Mouse (Mus musculus) intestine, embryonic 14.5 days (tissue): ENCODE results near the gene Iqsec1. TPM values are rescaled to one million over a fixed set of nuclear protein-coding genes. Genes with fewer than 3 reads are reported as not detected.
A peak's percentile ranks its signal among the peaks of the same experiment; 100 is the strongest.
"Not testable (repeated sequence)": the region's sequence is repeated elsewhere in the genome, so short reads cannot be mapped to it uniquely, and the experiment has no call there.

Experiments
- ATAC-seq: fragments of 200-750 bp; cut with Nextera tagmentation; replicated peaks from 2 replicates; pipeline ENCODE4 v1.8.0; 2017; ENCODE audit warnings: low read depth, moderate number of reproducible peaks, moderate TSS enrichment, moderate library complexity; ENCODE audit not compliant: low FRiP score, low TSS enrichment
- DNase-seq: peaks from one replicate; pipeline ENCODE4 v3.0.0-alpha.2; 2018; ENCODE audit warnings: low spot score
- H3K27ac ChIP-seq: fragments of 300-500 bp; sonication (generic); 2 replicates; pipeline ENCODE4 v1.5.1; 2014; ENCODE audit warnings: low read depth, mild to moderate bottlenecking, control low read depth
- H3K27me3 ChIP-seq: fragments of 300-500 bp; sonication (generic); replicated peaks from 2 replicates; pipeline ENCODE4 v1.6.1; 2014; ENCODE audit warnings: low read length, control low read depth; ENCODE audit not compliant: control insufficient read depth, insufficient read depth
- H3K36me3 ChIP-seq: fragments of 300-500 bp; sonication (generic); 2 replicates; pipeline ENCODE4 v1.6.1; 2014; ENCODE audit warnings: low read length, control low read depth; ENCODE audit not compliant: control insufficient read depth, insufficient read depth
- H3K4me1 ChIP-seq: fragments of 300-500 bp; sonication (generic); replicated peaks from 2 replicates; pipeline ENCODE4 v1.6.1; 2014; ENCODE audit warnings: low read length, control low read depth, mixed read lengths; ENCODE audit not compliant: control insufficient read depth, insufficient read depth
- H3K4me2 ChIP-seq: fragments of 300-500 bp; sonication (generic); 2 replicates; pipeline ENCODE4 v1.6.1; 2014; ENCODE audit warnings: low read length
- H3K4me3 ChIP-seq: fragments of 300-500 bp; sonication (generic); 2 replicates; pipeline ENCODE4 v1.5.1; 2014; ENCODE audit warnings: low read depth, low read length, control low read depth, mixed read lengths
- H3K9ac ChIP-seq: fragments of 300-500 bp; sonication (generic); 2 replicates; pipeline ENCODE4 v1.6.1; 2014; ENCODE audit warnings: mild to moderate bottlenecking, low read length
- H3K9me3 ChIP-seq: fragments of 300-500 bp; sonication (generic); 2 replicates; pipeline ENCODE4 v1.6.1; 2016; ENCODE audit warnings: low read length, control low read depth; ENCODE audit not compliant: control insufficient read depth
- WGBS: fragments of 180-500 bp; shearing (Covaris S2); extraction: QIAGEN DNeasy Blood & Tissue Kit; methylation state at CpG from one replicate; pipeline ENCODE4 v1.1.7; 2014; 5-methylcytosine and 5-hydroxymethylcytosine counted together
- polyA plus RNA-seq: library from polyadenylated mRNA; unstranded; fragments of >200 nt; fragmentation: Nextera tagmentation; extraction: Ambion mirVana; gene quantifications from 2 replicates; pipeline ENCODE4 v1.2.1, GENCODE M21; 2014

The Iqsec1 gene
- polyA plus RNA-seq, 1 experiment from 2014 or later = 13.0 TPM

- H3K4me2 ChIP-seq, H3K27me3 ChIP-seq, ATAC-seq, H3K4me3 ChIP-seq, H3K9ac ChIP-seq, H3K36me3 ChIP-seq, H3K27ac ChIP-seq, H3K4me1 ChIP-seq, H3K9me3 ChIP-seq, DNase-seq: not testable (repeated sequence)
- WGBS = 75% methylated on average over 3 of the region's 3 CpGs
Measured at GRCm38 (mm10) chr6:90632526-90632925, 356.0 kb downstream of the Iqsec1 start.

- ATAC-seq (no peak), DNase-seq (no peak)
- Histone ChIP-seq H3K9me3 (no peaks in the 10 kb centered on the region), H3K4me2 (no peak overlapping the region), H3K27ac (no peak overlapping the region), H3K4me3 (no peak overlapping the region), H3K27me3 (no peaks in the 10 kb centered on the region), H3K4me1 (no peaks in the 10 kb centered on the region), H3K9ac (no peak overlapping the region), H3K36me3 (no peaks in the 10 kb centered on the region)
- WGBS = 93% methylated on average over 7 of the region's 7 CpGs
Measured at GRCm38 (mm10) chr6:90630427-90630826, 358.1 kb downstream of the Iqsec1 start.

GRCm38 (mm10) chr6:90629506-90629905 is 359.0 kb downstream of the Iqsec1 start:
- H3K4me2 ChIP-seq = no peak overlapping the region
- no peaks in the 10 kb centered on the region for H3K9me3 ChIP-seq
- H3K4me3 ChIP-seq = no peak overlapping the region
- ATAC-seq = no peak
- no peaks in the 10 kb centered on the region for H3K27me3 ChIP-seq
- H3K27ac ChIP-seq = no peak overlapping the region
- no peak overlapping the region for H3K9ac ChIP-seq
- no peak for DNase-seq
- WGBS = 72% methylated on average over 6 of the region's 6 CpGs
- H3K36me3 ChIP-seq = no peaks in the 10 kb centered on the region
- no peaks in the 10 kb centered on the region for H3K4me1 ChIP-seq

- H3K4me3 ChIP-seq = no peak overlapping the region
- H3K27ac ChIP-seq = no peak overlapping the region
- H3K9me3 ChIP-seq = no peaks in the 10 kb centered on the region
- H3K36me3 ChIP-seq = no peaks in the 10 kb centered on the region
- H3K4me2 ChIP-seq = no peak overlapping the region
- no peak overlapping the region for H3K9ac ChIP-seq
- ATAC-seq = no peak
- WGBS = 76% methylated on average over 4 of the region's 4 CpGs
- 0 out of 2 replicates have a peak, but pooled peaks cover 12% of the 10 kb centered on the region for H3K4me1 ChIP-seq
- no peaks in the 10 kb centered on the region for H3K27me3 ChIP-seq
- no peak for DNase-seq
Measured at GRCm38 (mm10) chr6:90627556-90627955, 360.9 kb downstream of the Iqsec1 start.

- no peak for DNase-seq
- peaks cover 21% of the 10 kb centered on the region; the same call in 1 of the 2 replicates for H3K4me1 ChIP-seq
- no peaks in the 10 kb centered on the region for H3K36me3 ChIP-seq
- H3K27ac ChIP-seq = no peak overlapping the region
- no peaks in the 10 kb centered on the region for H3K27me3 ChIP-seq
- no peak overlapping the region for H3K4me2 ChIP-seq
- WGBS = 89% methylated on average over 7 of the region's 7 CpGs
- ATAC-seq = no peak
- H3K4me3 ChIP-seq = no peak overlapping the region
- no peak overlapping the region for H3K9ac ChIP-seq
- no peaks in the 10 kb centered on the region for H3K9me3 ChIP-seq
Measured at GRCm38 (mm10) chr6:90625207-90625994, 363.1 kb downstream of the Iqsec1 start.

- Histone ChIP-seq H3K27ac (no peak overlapping the region), H3K36me3 (no peaks in the 10 kb centered on the region), H3K4me1 (peaks cover 21% of the 10 kb centered on the region; the same call in 1 of the 2 replicates), H3K9ac (no peak overlapping the region), H3K9me3 (no peaks in the 10 kb centered on the region), H3K4me3 (no peak overlapping the region), H3K4me2 (no peak overlapping the region), H3K27me3 (no peaks in the 10 kb centered on the region)
- DNase-seq = no peak
- WGBS = 77% methylated on average over 11 of the region's 11 CpGs
- ATAC-seq = no peak
Measured at GRCm38 (mm10) chr6:90624733-90625132, 363.8 kb downstream of the Iqsec1 start.

- DNase-seq = no peak
- no peaks in the 10 kb centered on the region for H3K9me3 ChIP-seq
- no peak overlapping the region for H3K27ac ChIP-seq
- no peaks in the 10 kb centered on the region for H3K36me3 ChIP-seq
- no peaks in the 10 kb centered on the region for H3K27me3 ChIP-seq
- no peak for ATAC-seq
- no peak overlapping the region for H3K9ac ChIP-seq
- WGBS = 67% methylated on average over 6 of the region's 6 CpGs
- H3K4me1 ChIP-seq = peaks cover 24% of the 10 kb centered on the region; the same call in 1 of the 2 replicates
- H3K4me2 ChIP-seq = no peak overlapping the region
- no peak overlapping the region for H3K4me3 ChIP-seq
Measured at GRCm38 (mm10) chr6:90624184-90624583, 364.3 kb downstream of the Iqsec1 start.

GRCm38 (mm10) chr6:90623456-90623836 is 365.0 kb downstream of the Iqsec1 start:
- WGBS = 74% methylated on average over 5 of the region's 5 CpGs
- no peak for DNase-seq
- peaks cover 25% of the 10 kb centered on the region; the same call in 1 of the 2 replicates for H3K4me1 ChIP-seq

More at GRCm38 (mm10) chr6:90623456-90623836, 365.0 kb downstream of the Iqsec1 start:
- no peak overlapping the region for H3K9ac ChIP-seq
- ATAC-seq = no peak
- H3K27me3 ChIP-seq = no peaks in the 10 kb centered on the region
- no peaks in the 10 kb centered on the region for H3K36me3 ChIP-seq
- H3K27ac ChIP-seq = peak overlapping the region; percentile 29; the same call in 1 of the 2 replicates
- H3K4me3 ChIP-seq = no peak overlapping the region
- no peak overlapping the region for H3K4me2 ChIP-seq
- no peaks in the 10 kb centered on the region for H3K9me3 ChIP-seq
